Mouse (Mus musculus) heart, postnatal 14 days (tissue): ENCODE measurements at regions not wholly inside any gene's neighbourhood (a gene's known extent, or its start where the extent isn't known, plus 50 kb on each side); places are given as distances from the start of the nearest gene placed in this dataset.
"Not testable (repeated sequence)": the region's sequence is repeated elsewhere in the genome, so short reads cannot be mapped to it uniquely, and the experiment has no call there.

Experiments used
- DNase-seq, 2 experiments: peaks; one replicate each; pipeline ENCODE4 v3.0.0; 2021 to 2022
- intact Hi-C: fragments of 180-260 bp; cut with DNase I; formaldehyde crosslinking; loops from one replicate; pipeline ENCODE4 v1.15.1; 2025

- DNase-seq = no peak
- intact Hi-C loops = no loop called here
Measured at GRCm38 (mm10) chr1:189156906-189157305, 149.3 kb upstream of the Kctd3 start.

DNA sequence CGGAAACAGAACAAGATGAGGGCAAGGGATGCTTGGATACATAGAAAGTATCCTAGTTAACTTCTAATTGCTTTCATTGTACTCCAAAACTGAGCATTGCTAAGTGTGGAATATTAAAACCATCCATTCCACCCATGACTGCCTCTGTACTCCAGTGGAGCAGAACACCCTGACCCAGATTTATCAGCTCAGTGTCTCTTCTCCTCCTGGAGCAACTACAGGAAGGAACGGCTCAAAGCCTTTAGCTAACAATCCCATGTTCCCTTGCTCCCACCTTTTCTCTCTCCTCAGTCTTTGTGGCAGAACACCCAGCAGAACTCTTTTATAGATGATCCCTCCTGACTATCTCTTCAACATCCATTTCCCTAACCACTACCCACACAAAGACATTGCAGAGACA lies 146.7 kb upstream of the Kctd3 start:
- no peak for DNase-seq
- intact Hi-C loops = no loop called here

DNA sequence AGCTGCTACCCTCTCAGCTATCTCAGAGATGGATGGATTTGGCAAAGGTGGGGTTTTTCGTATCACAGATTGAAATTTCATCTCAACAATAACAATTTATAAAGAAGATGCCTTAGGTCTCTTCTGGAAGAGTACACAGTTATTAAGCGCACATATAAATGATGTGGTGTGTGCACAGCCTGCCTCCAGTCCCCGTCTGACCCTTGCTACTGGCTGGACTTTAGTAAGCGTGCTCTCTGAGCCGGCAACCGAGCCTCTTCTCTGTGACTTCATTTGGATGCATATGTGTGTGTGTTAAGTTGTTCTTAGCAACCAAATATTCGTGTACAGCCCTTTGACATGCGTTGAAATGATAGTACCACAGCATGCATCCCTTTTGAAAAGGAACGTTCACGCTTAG lies 145.5 kb upstream of the Kctd3 start:
- no peak for DNase-seq
- intact Hi-C loops = no loop called here

- no peak for DNase-seq
- intact Hi-C loops = no loop called here
Measured at GRCm38 (mm10) chr1:189142982-189143451, 135.4 kb upstream of the Kctd3 start.

GRCm38 (mm10) chr1:189142551-189142950 lies 134.9 kb upstream of the Kctd3 start:
- no peak for DNase-seq

DNA sequence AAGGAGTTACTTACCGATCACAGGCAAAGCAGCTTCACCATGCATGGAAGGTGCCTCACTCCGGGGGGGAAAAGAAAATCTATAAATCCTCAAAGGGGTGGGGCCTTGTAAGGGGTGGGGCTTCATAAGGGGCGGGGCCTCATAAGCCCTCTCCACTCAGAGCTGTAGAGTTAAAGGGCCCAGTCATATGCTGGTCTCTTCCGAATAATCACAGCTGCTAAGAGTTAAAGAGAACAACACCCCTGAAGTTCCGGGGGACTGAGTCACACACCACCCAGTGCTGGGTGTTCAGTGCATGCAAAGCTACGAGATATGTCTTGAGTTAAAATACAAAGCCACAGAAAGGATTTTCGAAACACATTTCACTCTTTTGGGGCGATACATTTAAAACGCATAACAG lies 134.1 kb upstream of the Kctd3 start:
- no peak for DNase-seq
- intact Hi-C loops = no loop called here

More at GRCm38 (mm10) chr1:189142551-189142950, 134.9 kb upstream of the Kctd3 start:
- intact Hi-C loops = no loop called here

DNA sequence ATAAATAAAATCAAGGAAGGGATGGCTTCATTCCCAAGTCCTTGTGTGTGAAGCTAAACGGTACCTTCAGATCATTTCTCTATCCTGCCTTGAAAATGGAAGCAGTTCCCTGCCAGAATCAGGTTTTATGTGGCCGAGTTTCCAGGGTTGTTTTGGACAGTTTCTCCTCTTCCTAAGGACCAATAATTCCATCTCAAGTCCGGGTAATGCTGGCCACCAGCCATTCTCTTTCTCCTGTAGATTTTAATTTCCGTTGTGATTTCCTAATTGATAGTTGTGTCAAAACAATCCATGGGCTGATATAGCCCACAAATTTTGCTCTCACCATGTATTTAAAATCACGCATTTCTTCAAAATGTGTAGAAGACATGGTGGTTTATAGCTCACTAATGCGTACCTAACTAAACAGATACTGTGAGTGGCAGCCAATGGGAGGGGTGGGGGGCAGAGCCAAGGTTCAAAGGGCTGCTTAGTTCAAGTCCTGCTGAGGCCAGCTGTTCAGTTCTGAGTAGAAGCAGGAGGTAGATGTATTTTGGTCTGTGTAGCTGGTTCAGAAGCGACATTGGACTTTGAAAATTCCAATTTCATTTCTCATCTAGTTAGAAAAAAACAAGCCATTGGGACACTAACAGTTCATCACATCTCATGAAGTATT lies 129.2 kb upstream of the Kctd3 start:
- DNase-seq = peak in 1 of 2 experiments; percentile 12
- intact Hi-C loops = no loop called here

DNA sequence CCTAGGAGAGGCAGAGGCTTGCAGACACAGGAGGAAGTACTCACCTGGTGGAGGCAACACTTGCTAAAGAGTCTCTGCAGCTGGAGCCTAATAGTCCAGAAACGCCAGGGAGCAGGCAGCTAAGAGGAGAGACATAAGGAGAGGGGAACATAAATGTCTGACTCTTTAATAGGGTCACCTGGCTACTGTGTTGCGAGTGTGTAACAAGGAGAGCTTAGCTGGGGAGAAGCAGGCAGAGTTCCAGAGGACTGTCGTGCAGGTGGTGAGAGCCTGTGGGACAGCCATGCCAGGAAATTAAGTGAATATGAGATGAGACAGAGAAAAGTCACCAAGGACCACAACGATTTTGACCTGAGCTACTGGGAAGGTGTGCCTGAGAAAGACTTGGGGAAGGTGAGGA lies 128.2 kb upstream of the Kctd3 start:
- DNase-seq = no peak
- intact Hi-C loops = no loop called here

DNA sequence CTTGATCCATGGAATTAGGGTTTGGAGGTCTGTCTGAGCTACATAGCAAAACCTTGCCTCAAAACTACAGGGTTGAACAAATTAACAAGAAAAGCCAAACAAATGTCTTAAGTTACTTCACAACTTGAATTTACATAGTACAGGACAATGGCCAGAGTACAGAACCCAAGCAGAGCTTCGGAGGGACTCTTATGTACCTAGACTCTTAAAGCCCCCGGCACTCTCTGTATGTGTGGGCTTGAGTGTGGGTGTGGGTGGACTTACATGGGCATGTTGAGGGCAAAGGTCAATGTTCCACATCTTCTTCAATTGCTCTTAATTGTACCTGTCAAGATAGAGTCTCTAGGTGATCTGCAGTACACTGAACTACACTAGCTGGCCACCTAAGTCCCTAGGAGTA lies 121.1 kb upstream of the Kctd3 start:
- DNase-seq = no peak
- intact Hi-C loops = no loop called here

DNA sequence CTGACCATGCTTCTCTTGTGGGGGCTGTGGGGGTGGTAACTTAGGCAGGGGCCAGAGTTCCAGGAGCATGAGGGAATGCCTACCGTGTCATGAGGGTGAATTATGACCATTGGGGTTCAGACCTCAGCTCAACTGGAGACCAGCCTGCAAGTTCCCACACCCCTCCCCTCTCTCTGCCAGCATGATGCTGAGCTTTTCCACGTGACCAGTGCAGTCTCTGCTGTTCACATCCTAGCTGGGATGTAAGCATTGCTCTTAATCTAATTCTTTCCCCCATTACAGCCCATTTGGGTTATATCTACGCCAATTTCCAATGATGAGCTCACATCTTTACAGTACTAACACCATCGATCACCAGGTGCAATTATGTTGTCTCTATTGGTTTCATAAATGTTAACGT lies 120.6 kb upstream of the Kctd3 start:
- DNase-seq, intact Hi-C loops: not testable (repeated sequence)

GRCm38 (mm10) chr1:189127367-189127766 lies 119.7 kb upstream of the Kctd3 start:
- intact Hi-C loops = no loop called here
- no peak for DNase-seq

DNA sequence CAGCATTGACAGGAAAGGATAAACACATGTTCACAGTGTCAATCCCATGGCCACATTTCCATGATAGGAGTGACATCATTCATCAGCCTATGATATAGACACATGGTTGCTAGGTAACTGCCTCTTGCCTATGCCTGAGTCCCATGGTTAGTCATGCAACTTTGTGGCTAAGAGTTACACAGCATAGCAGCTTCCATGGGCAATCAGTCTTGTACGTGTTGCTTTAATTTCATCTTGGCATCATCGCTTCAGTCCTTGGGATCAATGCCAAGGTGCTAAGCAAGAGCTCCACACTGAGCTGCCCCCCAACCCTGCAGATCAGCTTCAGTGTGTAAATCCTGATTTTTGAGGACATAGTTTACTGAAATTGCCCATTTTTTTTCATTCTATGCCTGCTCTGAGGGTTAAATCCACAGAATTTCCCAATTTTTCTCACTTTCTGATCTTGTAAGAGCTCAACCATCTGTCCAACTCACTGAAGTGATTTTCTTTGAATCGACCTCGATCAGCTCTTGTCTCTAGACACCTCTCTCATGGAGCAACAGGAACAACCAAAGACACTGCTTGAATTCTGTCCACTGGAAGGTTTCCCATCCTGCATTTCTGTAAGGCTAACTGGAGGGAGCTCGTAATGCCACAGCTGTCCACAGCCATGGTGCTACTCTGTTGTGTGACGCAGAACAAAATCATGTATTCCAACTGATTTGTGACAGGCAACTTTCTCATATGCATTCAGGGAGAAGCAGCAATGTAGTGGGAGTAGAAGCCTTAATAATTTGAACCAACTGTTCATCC lies 112.5 kb upstream of the Kctd3 start:
- intact Hi-C loops = no loop called here
- no peak for DNase-seq

DNA sequence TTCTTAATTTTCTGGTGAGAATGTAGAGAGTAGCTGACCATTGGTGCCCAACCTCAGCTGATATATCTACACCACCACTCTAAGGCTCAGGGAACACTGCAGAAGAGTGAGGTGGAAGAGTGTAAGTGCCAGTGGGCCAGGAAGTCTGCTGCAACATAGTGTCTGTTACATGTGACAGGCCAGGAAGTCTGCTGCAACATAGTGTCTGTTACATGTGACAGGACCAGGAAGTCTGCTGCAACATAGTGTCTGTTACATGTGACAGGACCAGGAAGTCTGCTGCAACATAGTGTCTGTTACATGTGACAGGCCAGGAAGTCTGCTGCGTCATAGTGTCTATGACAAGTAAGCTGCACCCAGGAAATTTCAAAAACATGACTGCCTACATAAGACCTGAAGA lies 111.4 kb upstream of the Kctd3 start:
- DNase-seq, intact Hi-C loops: not testable (repeated sequence)

GRCm38 (mm10) chr1:189118582-189118981 lies 110.9 kb upstream of the Kctd3 start:
- intact Hi-C loops = no loop called here
- DNase-seq = peak in 1 of 2 experiments; percentile 7

DNA sequence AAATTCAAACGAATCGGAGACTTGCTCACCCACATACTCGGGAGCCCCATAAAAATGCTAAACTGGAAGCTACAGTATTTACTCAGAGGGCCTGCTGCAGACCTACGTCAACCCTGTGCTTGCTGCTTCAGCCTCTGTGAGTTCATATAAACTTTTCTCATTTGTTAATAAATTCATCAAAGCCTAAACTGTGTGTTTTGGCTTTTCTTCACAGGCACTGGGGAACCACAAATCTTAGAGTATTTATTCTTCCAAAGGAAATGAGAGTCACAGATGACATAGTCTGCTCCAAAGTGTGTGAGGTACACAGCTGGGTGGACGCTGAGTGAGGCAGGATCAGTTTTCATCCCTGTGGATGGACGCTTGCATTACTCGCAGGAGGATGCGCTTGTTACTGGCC lies 108.3 kb upstream of the Kctd3 start:
- no peak for DNase-seq
- intact Hi-C loops = no loop called here

- intact Hi-C loops = no loop called here
- no peak for DNase-seq
Measured at GRCm38 (mm10) chr1:189115279-189115678, 107.6 kb upstream of the Kctd3 start.

DNA sequence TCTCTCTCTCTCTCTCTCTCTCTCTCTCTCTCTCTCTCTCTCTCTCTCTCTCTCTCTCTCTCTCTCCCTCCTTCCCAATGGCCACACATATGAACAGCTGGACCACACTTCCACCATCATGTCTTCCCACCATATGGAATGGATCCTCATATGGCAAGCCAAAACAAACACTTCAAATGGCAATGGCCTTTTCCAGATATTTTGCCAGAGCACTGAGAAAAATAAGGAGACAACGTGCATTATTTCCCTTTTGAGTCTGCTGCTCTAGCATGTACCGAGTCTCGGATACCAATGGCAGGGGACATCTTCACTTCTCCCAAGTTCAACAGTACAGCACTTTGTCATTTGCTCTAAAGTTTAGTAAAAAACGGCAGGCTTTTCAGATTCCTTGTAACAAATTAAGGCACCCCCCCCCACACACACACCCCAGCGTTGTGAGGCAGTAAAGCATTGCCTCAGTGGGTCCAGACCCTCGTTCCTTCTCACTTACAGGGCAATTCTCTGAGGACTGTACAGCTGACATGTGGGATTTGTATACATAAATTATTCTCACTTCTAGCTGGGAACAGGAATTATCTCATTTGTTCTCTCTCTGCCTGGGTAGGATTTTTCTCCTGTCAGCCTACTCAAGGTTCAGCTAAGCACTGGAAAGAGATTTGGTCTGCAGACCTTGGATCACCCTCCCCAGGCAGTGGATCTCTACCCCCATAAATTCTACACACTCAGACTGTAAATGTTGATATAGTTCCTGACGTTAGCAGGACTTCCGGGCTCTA lies 100.8 kb upstream of the Kctd3 start:
- DNase-seq = no peak
- intact Hi-C loops = no loop called here

DNA sequence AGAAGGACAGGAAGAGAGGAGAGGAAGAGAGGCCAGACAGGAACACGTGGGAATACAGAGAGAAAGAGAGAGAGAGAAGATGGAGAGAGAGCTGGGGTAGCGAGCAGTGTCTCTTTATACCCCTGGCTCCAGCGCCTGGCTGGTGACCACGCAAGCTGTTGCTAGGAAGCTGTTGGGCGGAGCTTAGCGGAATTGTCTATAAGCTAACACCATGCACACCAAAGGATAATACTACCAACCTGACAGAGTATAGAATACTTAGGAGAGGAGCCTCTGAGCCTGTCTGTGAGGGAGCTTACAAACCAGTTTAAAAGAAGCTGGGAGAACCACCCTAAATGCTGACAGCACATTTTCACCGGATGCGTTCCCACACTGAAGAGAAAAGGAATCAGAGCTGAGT lies 100.2 kb upstream of the Kctd3 start:
- intact Hi-C loops = no loop called here
- DNase-seq = peak in 1 of 2 experiments; percentile 18

- DNase-seq = no peak
Measured at GRCm38 (mm10) chr1:189107156-189107555, 99.5 kb upstream of the Kctd3 start.

GRCm38 (mm10) chr1:189105276-189105675 lies 97.6 kb upstream of the Kctd3 start:
- intact Hi-C loops = no loop called here
- DNase-seq = no peak

More at GRCm38 (mm10) chr1:189107156-189107555, 99.5 kb upstream of the Kctd3 start:
- intact Hi-C loops = no loop called here

GRCm38 (mm10) chr1:189102781-189103180 lies 95.1 kb upstream of the Kctd3 start:
- no peak for DNase-seq
- intact Hi-C loops = no loop called here
